Mouse (Mus musculus): ENCODE measurements around the gene Abcf3.

Gene Abcf3

DNA sequence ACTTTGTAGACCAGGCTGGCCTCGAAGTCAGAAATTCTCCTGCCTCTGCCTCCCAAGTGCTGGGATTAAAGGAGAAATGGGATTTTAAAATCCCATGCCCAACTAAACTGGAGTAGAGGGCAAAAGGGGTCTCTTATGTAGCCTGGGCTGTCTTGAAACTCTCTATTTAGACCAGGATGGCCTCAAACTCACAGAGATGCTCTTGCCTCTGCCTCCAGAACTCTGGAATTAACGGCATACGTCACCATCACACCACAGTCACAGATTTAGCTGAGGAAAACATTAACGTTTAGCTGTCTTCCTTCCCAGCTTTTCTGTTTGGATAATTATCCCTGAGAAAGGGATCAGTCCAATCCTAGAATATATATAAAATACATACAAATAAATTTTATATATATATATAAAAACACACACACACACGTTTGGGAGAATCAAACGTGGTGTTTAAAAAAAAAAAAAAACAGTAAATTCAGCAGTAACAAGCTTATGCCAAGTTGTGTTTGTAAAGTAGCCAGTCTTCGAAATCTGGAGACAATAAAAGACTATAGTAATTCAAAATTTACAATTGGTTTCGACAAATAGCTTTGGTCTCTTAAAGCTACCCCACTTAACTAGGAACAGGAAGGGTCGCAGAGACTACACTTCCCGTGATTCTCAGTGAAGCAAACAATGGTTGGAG is 13.6 kb upstream of the Abcf3 start:
- H3K27me3 ChIP-seq (ENCODE audit: control insufficient read depth, insufficient read depth, low read length, poor library complexity, severe bottlenecking): no peaks in the 10 kb centered on the region
- no peak for DNase-seq (ENCODE audit: low read depth, low spot score)
- peaks cover 2% of the 10 kb centered on the region; the same call in 1 of the 2 replicates for H3K36me3 ChIP-seq (ENCODE audit: control insufficient read depth, insufficient read depth, low read length, poor library complexity, severe bottlenecking)

DNA sequence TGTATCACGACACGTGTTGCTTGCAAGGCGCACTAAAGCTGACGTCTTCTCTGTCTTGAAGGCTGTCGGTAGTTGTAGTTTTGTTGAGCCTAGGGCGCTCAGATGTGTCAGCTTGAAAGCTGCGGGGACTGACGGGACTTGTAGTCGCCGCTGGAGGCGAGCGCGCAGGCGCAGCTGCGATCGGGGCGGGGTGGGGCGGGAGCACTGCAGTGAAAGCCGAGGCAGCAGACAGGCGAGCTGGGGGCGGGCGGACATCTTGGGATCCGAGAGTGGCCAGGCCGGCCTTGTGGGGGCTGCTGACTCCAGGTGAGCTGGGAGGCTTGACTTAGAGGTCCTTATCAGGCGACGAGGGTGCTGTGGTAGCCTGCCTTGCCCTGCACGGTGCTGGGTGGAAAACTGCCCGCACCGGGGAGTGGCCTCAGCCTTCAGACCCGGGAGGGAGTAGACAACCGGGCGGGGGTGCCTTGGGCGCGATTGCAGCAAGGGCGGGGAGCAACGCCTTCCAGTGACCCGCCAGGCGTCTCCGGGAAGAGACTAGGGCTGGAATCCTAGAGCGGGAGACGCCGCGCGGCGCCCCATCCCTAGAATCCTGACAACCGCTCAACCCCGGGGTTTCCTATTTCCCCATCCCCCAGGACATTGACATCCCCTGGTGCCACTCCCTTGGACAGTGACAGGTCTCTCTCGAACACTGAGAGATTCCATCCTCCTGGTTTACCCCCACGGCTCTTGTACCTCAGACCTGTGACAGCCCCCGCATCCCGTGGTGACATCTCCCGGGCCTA is 12.9 kb upstream of the Abcf3 start, which contains the start of gene Ap2m1:
Gene Ap2m1, plus strand, starts transcription at position 183 of the 785 bp plus-strand sequence.
- DNase-seq (ENCODE audit: low read depth, low spot score): peak; percentile 99
- H3K27me3 ChIP-seq (ENCODE audit: control insufficient read depth, insufficient read depth, low read length, poor library complexity, severe bottlenecking): no peaks in the 10 kb centered on the region
- H3K36me3 ChIP-seq (ENCODE audit: control insufficient read depth, insufficient read depth, low read length, poor library complexity, severe bottlenecking): peaks cover 2% of the 10 kb centered on the region; the same call in 1 of the 2 replicates

GRCm38 (mm10) chr16:20536081-20536665 is 12.2 kb upstream of the Abcf3 start:
- peaks cover 3% of the 10 kb centered on the region; the same call in 1 of the 2 replicates for H3K36me3 ChIP-seq (ENCODE audit: control insufficient read depth, insufficient read depth, low read length, poor library complexity, severe bottlenecking)
- H3K27me3 ChIP-seq (ENCODE audit: control insufficient read depth, insufficient read depth, low read length, poor library complexity, severe bottlenecking): no peaks in the 10 kb centered on the region
- DNase-seq (ENCODE audit: low read depth, low spot score): no peak

DNA sequence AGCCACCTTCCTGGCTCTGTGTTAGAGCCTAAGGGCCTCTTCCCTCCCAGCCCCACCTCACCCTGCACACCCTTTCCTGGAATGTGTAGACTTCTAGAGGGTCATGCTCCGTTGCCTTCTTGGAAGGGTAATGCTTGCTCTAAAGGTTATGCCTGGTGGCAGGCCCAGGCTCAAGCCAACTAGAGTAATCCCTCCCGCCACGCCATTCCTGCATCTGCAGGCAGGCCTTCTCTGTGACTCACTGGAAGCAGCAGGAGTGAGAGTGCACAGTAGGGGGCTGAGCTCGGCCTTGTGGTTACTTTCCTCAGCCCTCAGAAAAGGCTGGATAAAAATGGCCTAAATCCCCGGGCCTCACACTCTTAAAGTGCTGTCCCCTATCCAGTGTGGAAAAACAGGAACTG is 11.3 kb upstream of the Abcf3 start:
- DNase-seq (ENCODE audit: low read depth, low spot score): no peak
- no peaks in the 10 kb centered on the region for H3K27me3 ChIP-seq (ENCODE audit: control insufficient read depth, insufficient read depth, low read length, poor library complexity, severe bottlenecking)
- peaks cover 7% of the 10 kb centered on the region; the same call in 1 of the 2 replicates for H3K36me3 ChIP-seq (ENCODE audit: control insufficient read depth, insufficient read depth, low read length, poor library complexity, severe bottlenecking)

DNA sequence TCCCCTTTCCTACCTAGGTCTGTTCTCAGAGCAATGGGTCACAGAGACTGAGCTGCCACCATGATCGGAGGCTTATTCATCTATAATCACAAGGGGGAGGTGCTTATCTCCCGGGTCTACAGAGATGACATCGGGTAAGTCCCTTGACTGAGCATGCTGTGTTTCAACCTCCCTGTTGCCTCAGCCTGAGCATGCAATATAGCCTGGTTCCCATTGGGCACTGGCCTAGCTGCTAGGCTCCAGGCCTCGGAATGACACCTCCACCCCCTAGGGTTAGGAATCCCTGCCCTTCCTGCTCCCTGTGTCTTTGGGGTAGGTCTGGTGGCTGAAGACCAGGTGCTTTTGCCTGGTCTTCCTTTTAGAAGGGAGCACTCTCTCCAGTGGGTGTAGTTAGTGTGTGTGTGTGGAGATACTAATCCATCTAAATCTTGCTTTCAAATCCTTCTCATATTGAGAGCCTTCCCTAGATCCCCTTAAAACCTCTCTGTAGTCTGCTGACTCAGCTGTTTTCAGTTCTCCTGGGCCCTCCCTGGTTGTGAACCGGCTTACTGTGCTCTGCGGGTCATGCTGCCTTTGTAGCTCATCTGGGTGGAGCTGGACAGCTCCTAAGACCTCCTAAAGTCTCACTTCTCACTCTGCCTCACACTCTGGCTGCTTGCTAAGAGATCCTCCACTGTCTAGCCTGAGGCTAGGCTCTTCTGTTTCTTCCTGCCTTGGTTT is 10.6 kb upstream of the Abcf3 start:
- DNase-seq (ENCODE audit: low read depth, low spot score): no peak
- H3K36me3 ChIP-seq (ENCODE audit: control insufficient read depth, insufficient read depth, low read length, poor library complexity, severe bottlenecking): peaks cover 8% of the 10 kb centered on the region; the same call in 1 of the 2 replicates

GRCm38 (mm10) chr16:20539649-20540048 is 8.7 kb upstream of the Abcf3 start:
- Histone ChIP-seq H3K36me3 (ENCODE audit: control insufficient read depth, insufficient read depth, low read length, poor library complexity, severe bottlenecking) (peaks cover 10% of the 10 kb centered on the region; the same call in 1 of the 2 replicates), H3K27me3 (ENCODE audit: control insufficient read depth, insufficient read depth, low read length, poor library complexity, severe bottlenecking) (no peaks in the 10 kb centered on the region)
- DNase-seq (ENCODE audit: low read depth, low spot score): no peak

More for the DNA sequence above, 10.6 kb upstream of the Abcf3 start:
- H3K27me3 ChIP-seq (ENCODE audit: control insufficient read depth, insufficient read depth, low read length, poor library complexity, severe bottlenecking): no peaks in the 10 kb centered on the region

DNA sequence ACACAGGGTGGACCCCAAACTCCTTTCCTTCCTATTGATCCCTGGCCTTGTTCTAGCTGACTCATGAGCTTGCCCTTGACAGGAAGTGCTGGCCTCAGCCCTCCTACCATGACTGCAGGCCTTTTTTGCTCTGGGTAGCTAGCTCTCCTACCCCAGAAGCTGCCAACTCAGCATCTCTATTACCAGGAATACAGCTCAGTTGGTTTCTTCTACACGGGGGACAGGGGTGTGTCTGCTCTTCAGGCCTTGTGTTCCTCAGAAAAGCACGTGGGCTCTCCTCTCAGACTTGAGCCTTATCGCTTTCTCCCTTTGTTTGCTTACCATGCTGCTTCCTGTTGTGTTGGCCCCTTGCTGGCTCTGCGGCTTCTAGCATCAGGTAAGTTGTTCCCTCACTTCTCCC is 7.9 kb upstream of the Abcf3 start:
- H3K27me3 ChIP-seq (ENCODE audit: control insufficient read depth, insufficient read depth, low read length, poor library complexity, severe bottlenecking): no peaks in the 10 kb centered on the region
- no peak for DNase-seq (ENCODE audit: low read depth, low spot score)

DNA sequence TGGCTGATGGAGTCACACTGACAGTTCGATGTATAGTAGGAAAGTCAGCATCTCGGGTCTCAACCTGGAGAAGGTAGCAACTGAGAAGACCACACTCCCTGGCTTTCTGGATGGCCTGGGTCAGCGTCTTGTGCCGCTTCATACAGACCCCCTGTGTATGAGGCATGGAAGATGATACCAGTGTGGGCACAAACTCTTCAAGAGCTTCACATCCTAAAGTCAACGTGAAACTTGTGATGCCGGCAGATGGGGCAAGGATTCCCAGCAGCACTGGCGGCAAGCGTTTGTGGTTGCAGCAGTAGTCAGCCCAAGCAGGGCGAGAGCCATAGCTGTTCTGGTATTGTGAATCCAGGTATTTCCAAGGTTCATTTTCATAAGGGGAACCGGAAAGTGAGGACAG is 2.7 kb upstream of the Abcf3 start:
- no peak for DNase-seq (ENCODE audit: low read depth, low spot score)
- H3K27me3 ChIP-seq (ENCODE audit: control insufficient read depth, insufficient read depth, low read length, poor library complexity, severe bottlenecking): no peaks in the 10 kb centered on the region
- H3K36me3 ChIP-seq (ENCODE audit: control insufficient read depth, insufficient read depth, low read length, poor library complexity, severe bottlenecking): peaks cover 7% of the 10 kb centered on the region

More for the DNA sequence above, 7.9 kb upstream of the Abcf3 start:
- peaks cover 10% of the 10 kb centered on the region for H3K36me3 ChIP-seq (ENCODE audit: control insufficient read depth, insufficient read depth, low read length, poor library complexity, severe bottlenecking)

DNA sequence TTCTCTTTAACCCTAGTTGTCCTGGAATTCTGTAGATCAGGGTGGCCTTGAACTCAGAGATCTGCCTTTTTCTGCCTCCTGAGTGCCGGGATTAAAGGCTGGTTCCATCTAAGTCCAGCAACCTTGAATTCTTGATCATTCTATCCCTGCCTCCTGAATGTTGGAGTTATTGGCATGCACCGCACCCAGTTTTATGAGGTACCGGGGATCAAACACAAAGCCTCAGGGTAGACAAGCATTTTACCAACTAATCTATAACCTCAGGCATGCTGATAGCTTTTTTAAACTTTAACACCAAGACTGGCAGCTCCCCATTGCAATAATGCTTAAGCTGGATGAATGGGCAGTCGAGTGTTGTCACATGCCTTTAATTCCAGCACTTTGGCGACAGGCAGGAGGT is 954 bp upstream of the Abcf3 start:
- peaks cover 11% of the 10 kb centered on the region for H3K36me3 ChIP-seq (ENCODE audit: control insufficient read depth, insufficient read depth, low read length, poor library complexity, severe bottlenecking)
- DNase-seq (ENCODE audit: low read depth, low spot score): no peak
- H3K27me3 ChIP-seq (ENCODE audit: control insufficient read depth, insufficient read depth, low read length, poor library complexity, severe bottlenecking): no peaks in the 10 kb centered on the region

- peaks cover 11% of the 10 kb centered on the region for H3K36me3 ChIP-seq (ENCODE audit: control insufficient read depth, insufficient read depth, low read length, poor library complexity, severe bottlenecking)
- DNase-seq (ENCODE audit: low read depth, low spot score): no peak
- H3K27me3 ChIP-seq (ENCODE audit: control insufficient read depth, insufficient read depth, low read length, poor library complexity, severe bottlenecking): no peaks in the 10 kb centered on the region
Observed at GRCm38 (mm10) chr16:20549161-20549560, 784 bp downstream of the Abcf3 start.

- peaks cover 18% of the 10 kb centered on the region for H3K36me3 ChIP-seq (ENCODE audit: control insufficient read depth, insufficient read depth, low read length, poor library complexity, severe bottlenecking)
- no peak for DNase-seq (ENCODE audit: low read depth, low spot score)
- H3K27me3 ChIP-seq (ENCODE audit: control insufficient read depth, insufficient read depth, low read length, poor library complexity, severe bottlenecking): no peaks in the 10 kb centered on the region
Observed at GRCm38 (mm10) chr16:20551691-20552090, 3.3 kb downstream of the Abcf3 start.

DNA sequence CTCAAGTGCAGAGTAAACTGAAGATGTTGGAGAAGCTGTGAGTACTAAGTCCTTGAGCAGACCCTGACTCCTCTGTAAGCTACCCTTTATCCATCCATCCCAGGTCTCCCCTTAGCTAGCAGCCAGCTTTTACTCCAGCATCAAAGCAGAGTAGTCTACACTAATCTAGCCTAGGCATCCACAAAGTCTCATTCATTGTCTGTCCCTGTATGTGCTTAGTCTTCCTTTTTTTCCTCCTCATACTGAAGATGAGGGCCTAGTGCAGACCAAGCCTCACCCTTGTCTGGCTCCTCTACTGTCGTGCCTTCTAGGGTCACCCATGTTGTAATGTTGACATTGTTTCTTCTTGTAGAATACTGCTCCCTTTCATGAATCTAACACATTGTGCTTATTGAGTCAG is 4.2 kb downstream of the Abcf3 start:
- no peaks in the 10 kb centered on the region for H3K27me3 ChIP-seq (ENCODE audit: control insufficient read depth, insufficient read depth, low read length, poor library complexity, severe bottlenecking)
- DNase-seq (ENCODE audit: low read depth, low spot score): no peak
- peaks cover 20% of the 10 kb centered on the region for H3K36me3 ChIP-seq (ENCODE audit: control insufficient read depth, insufficient read depth, low read length, poor library complexity, severe bottlenecking)

DNA sequence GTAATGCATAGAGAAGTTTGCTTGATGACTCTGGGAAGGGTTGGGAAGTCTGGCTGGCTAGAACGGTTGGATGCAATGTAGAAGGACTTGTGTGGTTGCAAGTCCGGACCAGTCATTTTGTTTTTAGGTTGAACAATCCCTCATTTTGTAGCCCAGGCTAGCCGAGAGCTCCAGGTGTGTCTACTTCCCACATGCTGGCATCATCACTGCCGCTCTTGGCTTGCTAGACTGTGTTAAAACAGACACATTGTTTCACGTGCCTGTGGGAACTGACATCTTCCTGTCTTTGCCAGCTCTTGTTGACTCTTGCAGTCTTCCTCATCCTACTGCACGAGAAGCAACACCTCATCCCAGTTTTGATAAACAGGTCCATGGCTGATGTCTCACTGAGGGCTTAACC is 6.6 kb downstream of the Abcf3 start:
- no peaks in the 10 kb centered on the region for H3K27me3 ChIP-seq (ENCODE audit: control insufficient read depth, insufficient read depth, low read length, poor library complexity, severe bottlenecking)
- peaks cover 22% of the 10 kb centered on the region for H3K36me3 ChIP-seq (ENCODE audit: control insufficient read depth, insufficient read depth, low read length, poor library complexity, severe bottlenecking)
- no peak for DNase-seq (ENCODE audit: low read depth, low spot score)

GRCm38 (mm10) chr16:20557381-20557780 is 9.0 kb downstream of the Abcf3 start:
- H3K36me3 ChIP-seq (ENCODE audit: control insufficient read depth, insufficient read depth, low read length, poor library complexity, severe bottlenecking): peaks cover 17% of the 10 kb centered on the region
- H3K27me3 ChIP-seq (ENCODE audit: control insufficient read depth, insufficient read depth, low read length, poor library complexity, severe bottlenecking): no peaks in the 10 kb centered on the region
- DNase-seq (ENCODE audit: low read depth, low spot score): no peak

All from splenic B cell, adult 2 months (primary cell).